Mouse (Mus musculus) bone marrow macrophage, adult 2 months (primary cell): ENCODE measurements around the gene Eno3.

Experiments
- CTCF ChIP-seq: IDR thresholded peaks from 2 replicates; pipeline ENCODE4 v1.5.1; 2012; ENCODE audit warnings: low read depth, mild to moderate bottlenecking, low read length, moderate library complexity
- POLR2A ChIP-seq: IDR thresholded peaks from 2 replicates; pipeline ENCODE4 v1.6.1; 2012; ENCODE audit warnings: mild to moderate bottlenecking, low read depth, low read length, borderline replicate concordance

DNA sequence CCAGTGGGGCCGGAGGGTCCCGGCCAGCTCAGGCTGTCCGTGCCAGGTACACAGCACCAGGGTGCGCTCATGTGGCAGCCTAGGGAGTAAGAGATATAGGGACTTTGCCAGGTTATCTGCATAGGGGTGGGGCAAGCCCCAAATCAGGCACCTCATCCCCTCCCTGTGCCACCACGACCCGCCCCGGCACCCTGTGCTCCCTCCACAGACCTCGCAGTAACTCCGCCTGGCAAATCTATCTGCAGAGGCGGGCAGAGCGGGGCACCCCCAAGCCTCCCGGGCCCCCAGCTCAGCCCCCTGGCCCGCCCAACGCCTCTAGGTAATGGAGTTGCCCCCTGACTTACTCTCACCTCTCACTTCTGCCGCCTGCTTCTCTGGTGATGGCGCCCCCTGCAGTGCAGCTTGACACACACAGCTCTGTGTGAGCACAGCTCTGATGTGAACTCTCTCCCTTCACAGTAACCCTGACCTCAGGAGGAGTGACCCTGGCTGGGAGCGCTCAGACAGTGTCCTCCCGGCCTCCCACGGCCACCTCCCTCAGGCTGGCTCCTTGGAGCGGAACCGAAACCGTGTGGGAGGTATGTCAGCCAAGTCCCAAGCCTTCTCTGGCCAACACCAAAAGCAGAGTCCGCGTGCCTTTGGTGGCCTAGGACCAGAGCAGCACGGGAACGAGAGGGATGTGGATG, 48.5 kb upstream of the Eno3 start:
- TF ChIP-seq CTCF (no peak; the same call in 1 of the 2 replicates), POLR2A (no peak)
